Mouse (Mus musculus) small intestine, adult 2 months (tissue): ENCODE data around the gene Klc1.

Experiments
- CTCF ChIP-seq: fragments of 200-500 bp; IDR thresholded peaks from 2 replicates; pipeline ENCODE4 v1.5.1; 2012; ENCODE audit warnings: low read depth, mild to moderate bottlenecking, control low read depth, inconsistent platforms, low read length, moderate library complexity, mixed read lengths; ENCODE audit not compliant: insufficient replicate concordance, insufficient read length; ENCODE audit errors: extremely low read depth
- POLR2A ChIP-seq: fragments of 200-500 bp; IDR thresholded peaks from 2 replicates; pipeline ENCODE4 v1.6.1; 2012; ENCODE audit warnings: low read depth, mild to moderate bottlenecking, control low read depth, inconsistent platforms, low read length, moderate library complexity

GRCm38 (mm10) chr12:111713004-111713651 lies 45.5 kb upstream of the Klc1 start, which contains the start of the genes Bag5 and Apopt1:
- TF ChIP-seq CTCF = no peak
- TF ChIP-seq POLR2A = peak; percentile 83
